Mouse (Mus musculus): ENCODE results near the gene Best2. TPM values are rescaled to one million over a fixed set of nuclear protein-coding genes. Genes with fewer than 3 reads are reported as not detected.

Best2 gene
- polyA plus RNA-seq, 1 experiment from 2014 or later, result not detected

DNA sequence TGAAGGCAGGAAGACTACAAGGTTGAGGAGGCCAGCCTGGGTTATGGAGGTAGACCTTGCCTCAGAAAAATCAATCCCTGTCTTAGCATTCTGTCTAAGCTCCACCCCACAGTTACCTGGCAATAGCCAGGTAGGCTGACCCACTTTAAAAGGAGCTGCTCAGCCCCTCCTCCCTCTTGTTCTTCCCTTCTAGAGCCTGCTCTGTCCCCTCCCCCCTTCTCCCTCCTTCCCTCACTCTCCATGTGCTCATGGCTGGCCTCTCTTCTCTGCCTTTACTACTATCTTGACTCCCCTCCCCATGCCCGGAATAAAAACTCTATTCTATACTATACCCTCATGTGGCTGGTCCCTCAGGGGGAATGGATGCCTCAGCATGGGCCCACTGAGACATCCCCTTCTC is 19.5 kb upstream of the Best2 start:
- no peaks in the 10 kb centered on the region for H3K9me3 ChIP-seq
- no peak for DNase-seq (ENCODE audit: low spot score)
- 62% methylated on average over 1 of the region's 1 CpGs for WGBS
- H3K27ac ChIP-seq (replicated peaks), result no peak overlapping the region
- no peaks in the 10 kb centered on the region for H3K27me3 ChIP-seq (replicated peaks; ENCODE audit: low read depth, poor library complexity, severe bottlenecking)
- peaks cover 37% of the 10 kb centered on the region for H3K4me1 ChIP-seq
- H3K36me3 ChIP-seq (replicated peaks), result peaks cover 55% of the 10 kb centered on the region
- H3K4me3 ChIP-seq, result peak overlapping the region; percentile 23; the same call in 1 of the 2 replicates

DNA sequence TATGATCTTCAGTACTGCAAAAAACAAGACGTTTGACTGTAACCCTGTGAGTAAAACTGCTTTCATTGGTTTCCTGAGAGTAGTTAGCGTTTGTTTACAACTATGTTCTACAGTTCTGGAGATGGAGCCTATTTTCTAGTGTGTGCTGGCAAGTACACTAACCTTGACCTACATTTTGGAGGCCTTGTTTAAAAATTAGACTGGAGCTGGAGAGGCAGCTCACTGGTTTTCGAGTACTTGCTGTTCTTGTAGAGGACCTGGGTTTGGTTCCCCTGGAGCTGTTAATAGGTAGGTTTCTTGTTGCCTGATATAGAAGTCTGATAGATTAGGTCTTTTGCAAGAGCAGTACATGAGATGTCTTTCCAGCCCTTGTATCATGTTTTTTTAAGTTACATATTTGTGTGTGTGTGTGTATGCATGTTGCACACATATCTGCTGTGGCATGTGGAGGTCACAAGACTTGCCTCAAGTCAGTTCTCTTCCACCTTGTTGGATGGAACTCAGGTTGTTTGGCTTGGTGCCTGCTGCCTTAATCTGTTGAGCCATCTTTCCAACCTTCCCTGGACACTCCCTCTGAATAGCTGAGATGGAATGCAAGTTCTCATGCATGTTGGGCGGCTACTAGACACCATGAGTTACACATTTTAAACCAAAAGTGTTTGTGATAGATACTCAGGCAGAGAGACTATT is 18.4 kb upstream of the Best2 start:
- H3K27ac ChIP-seq (replicated peaks), result no peak overlapping the region
- 86% methylated on average over 4 of the region's 4 CpGs for WGBS
- peaks cover 37% of the 10 kb centered on the region for H3K4me1 ChIP-seq
- H3K27me3 ChIP-seq (replicated peaks; ENCODE audit: low read depth, poor library complexity, severe bottlenecking), result no peaks in the 10 kb centered on the region
- DNase-seq (ENCODE audit: low spot score), result no peak
- H3K36me3 ChIP-seq (replicated peaks), result peaks cover 58% of the 10 kb centered on the region
- no peaks in the 10 kb centered on the region for H3K9me3 ChIP-seq
- H3K4me3 ChIP-seq, result no peak overlapping the region

DNA sequence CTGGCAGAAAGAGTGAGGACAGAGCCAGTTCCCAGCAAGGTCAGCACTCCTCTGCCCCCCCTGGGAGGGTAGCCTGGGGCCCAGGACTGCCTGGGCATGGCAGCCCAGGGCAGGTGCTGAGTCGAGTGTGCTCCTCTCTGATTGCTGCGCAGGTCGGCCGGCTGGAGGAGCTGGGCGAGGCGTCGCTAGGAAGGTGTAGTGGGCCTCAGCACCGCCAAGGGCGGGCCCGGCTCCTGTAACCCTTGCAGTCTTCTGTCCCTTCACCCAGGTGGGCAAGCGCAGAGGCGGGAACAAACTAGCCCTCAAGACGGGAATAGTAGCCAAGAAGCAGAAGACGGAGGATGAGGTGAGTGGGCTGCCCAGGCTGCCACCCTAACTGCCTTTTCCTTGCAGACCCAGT is 14.9 kb upstream of the Best2 start:
- 89% methylated on average over 14 of the region's 14 CpGs for WGBS
- peak overlapping the region; percentile 99 for H3K4me3 ChIP-seq
- H3K4me1 ChIP-seq, result peaks cover 41% of the 10 kb centered on the region
- H3K9me3 ChIP-seq, result no peaks in the 10 kb centered on the region
- no peak for DNase-seq (ENCODE audit: low spot score)
- H3K27ac ChIP-seq (replicated peaks), result no peak overlapping the region
- no peaks in the 10 kb centered on the region for H3K27me3 ChIP-seq (replicated peaks; ENCODE audit: low read depth, poor library complexity, severe bottlenecking)
- peaks cover 57% of the 10 kb centered on the region for H3K36me3 ChIP-seq (replicated peaks)

DNA sequence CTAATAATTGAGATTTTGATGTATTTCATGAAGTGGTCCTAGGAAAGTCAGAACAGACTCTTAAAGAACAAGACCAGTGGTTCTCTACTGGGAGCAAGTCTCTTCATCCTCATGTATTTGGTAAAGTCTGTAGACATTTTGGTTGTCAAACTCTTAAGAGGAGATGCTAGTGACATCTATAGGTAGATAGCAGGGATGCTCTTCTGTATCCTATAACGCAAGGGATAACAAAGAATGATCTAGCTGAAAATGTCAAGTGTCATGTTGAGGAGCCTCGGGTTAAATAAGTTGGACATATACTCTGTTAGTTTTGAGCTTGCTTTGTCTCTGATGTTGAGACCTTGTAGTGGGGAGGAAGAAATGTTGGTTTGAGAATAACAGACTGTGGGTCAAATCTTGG is 13.6 kb upstream of the Best2 start:
- no peak for DNase-seq (ENCODE audit: low spot score)
- H3K4me3 ChIP-seq, result peak overlapping the region; percentile 99
- no peak overlapping the region for H3K27ac ChIP-seq (replicated peaks)
- WGBS, result 33% methylated on average over 2 of the region's 2 CpGs
- H3K9me3 ChIP-seq, result no peaks in the 10 kb centered on the region
- H3K27me3 ChIP-seq (replicated peaks; ENCODE audit: low read depth, poor library complexity, severe bottlenecking), result no peaks in the 10 kb centered on the region
- H3K36me3 ChIP-seq (replicated peaks), result peaks cover 56% of the 10 kb centered on the region
- peaks cover 42% of the 10 kb centered on the region for H3K4me1 ChIP-seq

DNA sequence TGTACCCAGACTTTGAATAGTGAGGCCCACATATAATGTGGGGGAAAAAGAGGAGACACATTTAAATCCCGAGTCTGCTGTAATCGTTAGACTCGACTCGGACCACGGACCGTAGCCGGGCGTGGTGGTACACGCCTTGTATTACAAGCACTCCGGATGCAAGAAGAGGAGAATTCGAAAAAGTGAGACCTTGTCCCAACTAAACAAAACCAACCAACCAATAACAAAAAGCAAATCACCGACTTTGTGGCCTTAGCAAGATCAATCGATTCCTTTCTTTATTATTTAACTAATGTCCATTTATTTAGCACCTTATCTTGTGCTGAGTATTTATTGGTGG is 13.2 kb upstream of the Best2 start:
- peaks cover 42% of the 10 kb centered on the region for H3K4me1 ChIP-seq
- peak overlapping the region; percentile 98 for H3K27ac ChIP-seq (replicated peaks)
- WGBS, result 1% methylated on average over 13 of the region's 13 CpGs
- no peak for DNase-seq (ENCODE audit: low spot score)
- H3K9me3 ChIP-seq, result no peaks in the 10 kb centered on the region
- H3K27me3 ChIP-seq (replicated peaks; ENCODE audit: low read depth, poor library complexity, severe bottlenecking), result no peaks in the 10 kb centered on the region
- H3K36me3 ChIP-seq (replicated peaks), result peaks cover 56% of the 10 kb centered on the region
- H3K4me3 ChIP-seq, result peak overlapping the region; percentile 99

DNA sequence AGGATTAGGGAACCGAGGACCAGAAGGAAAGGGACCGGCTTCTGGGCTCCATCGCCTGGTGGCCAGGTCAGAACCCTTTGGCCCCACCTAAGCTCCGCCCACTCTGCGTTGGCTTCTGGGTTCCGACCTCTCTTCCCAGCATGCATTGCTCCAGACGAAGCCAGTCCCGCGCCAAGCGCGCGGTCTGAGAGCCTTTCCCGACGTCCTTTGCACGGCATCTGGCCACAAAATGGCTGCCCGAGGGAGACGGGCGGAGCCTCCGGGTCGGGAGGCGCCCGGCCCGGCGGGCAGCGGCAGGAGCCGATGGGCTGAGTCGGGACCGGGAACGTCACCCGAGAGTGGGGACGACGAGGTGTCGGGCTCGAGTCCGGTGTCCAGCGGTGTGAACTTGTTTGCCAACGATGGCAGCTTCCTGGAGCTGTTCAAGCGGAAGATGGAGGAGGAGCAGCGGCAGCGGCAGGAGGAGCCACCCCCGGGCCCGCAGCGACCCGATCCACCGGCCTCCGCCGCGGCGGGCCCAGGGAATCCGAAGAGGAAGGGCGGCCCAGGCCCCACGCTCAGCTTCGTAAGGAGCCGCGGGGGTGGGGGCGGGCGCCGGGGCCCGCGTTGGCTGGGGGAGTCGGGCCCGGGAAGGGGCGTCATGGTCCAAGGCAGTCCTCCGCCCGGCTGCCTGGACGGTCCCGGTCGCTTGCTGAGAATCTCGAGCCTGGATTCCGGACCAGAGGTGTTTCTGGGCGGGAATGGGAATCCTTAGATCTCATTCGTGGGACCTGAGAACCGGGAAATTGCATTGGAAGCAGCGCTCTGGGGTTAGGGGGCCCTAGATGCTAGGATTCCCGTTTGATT is 12.6 kb upstream of the Best2 start, which contains the start of gene Trir:
Gene Trir (plus strand): TSS at position 154 of the 846 bp plus-strand sequence.
- H3K4me1 ChIP-seq, result peaks cover 42% of the 10 kb centered on the region
- DNase-seq (ENCODE audit: low spot score), result peak; percentile 96
- no peaks in the 10 kb centered on the region for H3K9me3 ChIP-seq
- no peaks in the 10 kb centered on the region for H3K27me3 ChIP-seq (replicated peaks; ENCODE audit: low read depth, poor library complexity, severe bottlenecking)
- WGBS, result under 1% methylated on average over 75 of the region's 75 CpGs
- H3K36me3 ChIP-seq (replicated peaks), result peaks cover 56% of the 10 kb centered on the region
- peak within 1 kb of the TSS; percentile 98 for H3K27ac ChIP-seq (replicated peaks)
- peak within 1 kb of the TSS; percentile 99 for H3K4me3 ChIP-seq

DNA sequence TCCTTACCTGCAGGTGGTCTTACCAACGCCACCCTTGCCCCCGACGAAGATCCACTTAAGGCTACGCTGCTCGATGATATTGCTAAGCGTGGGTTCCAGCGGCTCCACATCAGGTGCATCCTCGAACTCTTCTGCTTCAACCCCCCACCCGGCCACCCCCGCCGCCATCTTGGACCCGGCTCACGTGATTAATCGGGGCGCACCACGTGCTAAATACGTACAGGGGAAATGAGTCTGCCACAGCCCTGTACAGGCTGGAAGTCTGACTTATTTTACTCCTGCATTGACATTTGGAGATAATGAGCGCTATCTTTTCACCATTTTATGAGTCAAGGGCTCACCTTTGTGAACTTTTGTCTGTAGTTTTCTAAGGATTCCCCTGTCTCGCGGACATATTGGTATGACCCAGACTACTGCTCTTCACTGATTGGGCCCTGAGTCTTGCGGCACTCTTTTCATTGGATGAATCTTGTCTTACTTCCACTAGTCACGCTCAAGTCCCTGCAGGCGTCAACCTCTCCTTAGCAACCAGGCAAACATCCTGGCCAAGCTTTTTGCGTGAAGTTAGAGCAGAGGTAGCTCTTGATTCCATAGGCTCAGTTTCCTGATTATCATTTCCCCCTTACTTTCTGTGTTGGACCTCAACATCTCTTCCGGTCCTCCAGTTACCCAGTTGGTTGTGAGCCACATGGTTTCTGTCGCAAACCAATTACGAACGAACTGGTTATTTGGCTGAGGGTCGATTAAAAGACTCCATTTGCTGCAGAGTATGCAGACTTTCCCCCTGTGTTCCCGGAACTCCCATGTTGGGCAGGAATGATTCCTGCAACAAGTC is 11.0 kb upstream of the Best2 start, which contains the start of gene Asna1:
Gene Asna1 (minus strand): TSS at position 184 of the 835 bp plus-strand sequence.
- 7% methylated on average over 30 of the region's 30 CpGs for WGBS
- H3K9me3 ChIP-seq, result no peaks in the 10 kb centered on the region
- H3K4me3 ChIP-seq, result peak within 1 kb of the TSS; percentile 99
- DNase-seq (ENCODE audit: low spot score), result peak; percentile 87
- H3K4me1 ChIP-seq, result peaks cover 42% of the 10 kb centered on the region
- no peaks in the 10 kb centered on the region for H3K27me3 ChIP-seq (replicated peaks; ENCODE audit: low read depth, poor library complexity, severe bottlenecking)
- H3K27ac ChIP-seq (replicated peaks), result peak within 1 kb of the TSS; percentile 98
- H3K36me3 ChIP-seq (replicated peaks), result peaks cover 56% of the 10 kb centered on the region

DNA sequence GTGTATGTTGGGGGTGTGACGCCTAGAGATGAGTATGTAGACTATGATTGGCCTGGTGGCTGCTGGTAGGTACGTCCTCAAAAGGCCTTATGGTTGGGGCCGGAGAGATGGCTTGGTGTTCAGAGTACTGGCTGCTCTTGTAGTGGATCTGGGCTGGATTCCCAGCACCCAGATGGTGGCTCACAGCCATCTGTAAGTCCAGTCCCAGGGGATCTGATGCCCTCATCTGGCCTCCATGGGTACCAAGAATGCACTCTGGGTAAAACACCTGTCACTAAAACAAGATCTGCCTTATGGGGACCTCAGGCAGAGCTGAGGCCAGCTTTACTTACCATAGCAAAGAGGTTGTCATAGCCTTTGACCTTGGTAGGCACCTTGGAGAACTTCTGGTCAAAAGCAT is 9.5 kb upstream of the Best2 start:
- Histone ChIP-seq H3K9me3 (no peaks in the 10 kb centered on the region), H3K4me1 (peaks cover 35% of the 10 kb centered on the region), H3K36me3 (replicated peaks) (peaks cover 56% of the 10 kb centered on the region), H3K4me3 (peak overlapping the region; percentile 99), H3K27ac (replicated peaks) (no peak overlapping the region), H3K27me3 (replicated peaks; ENCODE audit: low read depth, poor library complexity, severe bottlenecking) (no peaks in the 10 kb centered on the region)
- DNase-seq (ENCODE audit: low spot score), result no peak
- 94% methylated on average over 3 of the region's 3 CpGs for WGBS

DNA sequence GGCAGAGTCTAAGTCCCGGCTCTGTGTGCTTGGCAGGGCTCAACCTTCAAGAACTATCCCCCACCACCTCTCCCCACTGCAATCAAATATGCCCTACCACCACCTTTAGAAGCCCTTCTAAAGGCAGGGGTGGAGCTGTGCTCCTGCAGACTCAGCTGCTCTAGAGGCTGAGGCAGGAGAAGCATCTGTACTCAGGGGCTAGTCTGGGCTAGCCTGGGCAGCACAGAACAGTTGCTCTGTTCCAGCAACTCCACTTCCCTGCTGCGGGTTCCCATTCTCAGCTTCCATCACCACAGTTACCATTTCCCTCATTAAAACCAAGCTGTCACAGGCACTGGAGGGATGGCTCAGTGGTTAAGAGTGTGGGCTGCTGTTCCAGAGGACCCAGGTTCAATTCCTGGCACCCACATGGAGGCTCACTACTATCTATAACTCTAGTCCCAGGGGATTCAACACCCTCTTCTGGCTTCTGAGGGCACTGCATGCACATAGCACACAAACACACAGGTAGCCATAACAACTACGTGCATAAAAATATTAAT is 7.3 kb upstream of the Best2 start:
- no peaks in the 10 kb centered on the region for H3K27me3 ChIP-seq (replicated peaks; ENCODE audit: low read depth, poor library complexity, severe bottlenecking)
- no peak overlapping the region for H3K27ac ChIP-seq (replicated peaks)
- H3K36me3 ChIP-seq (replicated peaks), result peaks cover 74% of the 10 kb centered on the region
- peaks cover 22% of the 10 kb centered on the region for H3K4me1 ChIP-seq
- H3K9me3 ChIP-seq, result no peaks in the 10 kb centered on the region
- no peak overlapping the region for H3K4me3 ChIP-seq
- WGBS, result 96% methylated on average over 3 of the region's 3 CpGs
- DNase-seq (ENCODE audit: low spot score), result no peak

DNA sequence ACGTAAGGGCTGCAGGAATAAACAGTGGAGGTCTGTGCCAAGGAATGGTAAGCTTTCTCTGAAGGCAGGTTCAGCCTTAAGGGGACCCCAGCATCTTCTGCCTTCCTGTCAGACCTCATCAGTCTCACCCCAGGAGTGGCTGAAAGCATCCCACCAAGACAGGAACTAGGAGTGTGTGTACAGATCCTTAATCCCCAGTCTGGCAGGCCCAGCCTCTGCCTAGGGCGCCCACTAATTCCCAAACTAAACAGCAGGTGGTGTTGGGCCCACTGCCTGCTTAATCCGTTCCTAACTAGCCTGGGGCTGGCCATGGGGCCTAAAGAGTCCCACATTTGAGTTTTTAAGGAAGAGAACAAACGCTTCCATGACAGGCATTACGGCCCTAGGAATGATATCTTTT is 2.9 kb upstream of the Best2 start:
- Histone ChIP-seq H3K27ac (replicated peaks) (no peak overlapping the region), H3K4me1 (peaks cover 6% of the 10 kb centered on the region), H3K4me3 (no peak overlapping the region), H3K36me3 (replicated peaks) (peaks cover 55% of the 10 kb centered on the region), H3K27me3 (replicated peaks; ENCODE audit: low read depth, poor library complexity, severe bottlenecking) (peaks cover 29% of the 10 kb centered on the region), H3K9me3 (no peaks in the 10 kb centered on the region)
- no peak for DNase-seq (ENCODE audit: low spot score)
- WGBS, result 31% methylated on average over 5 of the region's 5 CpGs

DNA sequence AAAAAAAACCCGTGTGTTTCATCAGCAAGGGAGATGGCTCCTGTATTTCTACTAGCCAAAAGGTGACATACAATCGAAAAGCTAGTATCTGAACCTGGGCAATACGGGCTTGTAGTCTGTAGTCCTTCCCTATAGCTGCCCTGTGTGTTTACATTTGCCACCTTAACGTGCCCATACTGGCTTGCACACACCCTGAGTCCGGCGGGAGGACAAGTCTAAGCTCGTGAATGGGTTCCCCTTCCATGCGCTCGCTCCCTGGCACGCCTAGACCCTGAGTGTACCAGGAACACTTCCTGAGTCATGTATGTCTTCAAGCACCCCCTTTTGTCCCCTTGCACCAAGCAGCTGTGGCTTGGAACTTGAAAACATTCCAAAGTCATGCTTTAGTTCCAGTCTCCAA is 2.4 kb upstream of the Best2 start:
- Histone ChIP-seq H3K36me3 (replicated peaks) (peaks cover 51% of the 10 kb centered on the region), H3K4me3 (no peak overlapping the region), H3K27me3 (replicated peaks; ENCODE audit: low read depth, poor library complexity, severe bottlenecking) (peaks cover 34% of the 10 kb centered on the region), H3K27ac (replicated peaks) (no peak overlapping the region), H3K9me3 (no peaks in the 10 kb centered on the region), H3K4me1 (peaks cover 6% of the 10 kb centered on the region)
- WGBS, result 68% methylated on average over 10 of the region's 10 CpGs
- DNase-seq (ENCODE audit: low spot score), result no peak

DNA sequence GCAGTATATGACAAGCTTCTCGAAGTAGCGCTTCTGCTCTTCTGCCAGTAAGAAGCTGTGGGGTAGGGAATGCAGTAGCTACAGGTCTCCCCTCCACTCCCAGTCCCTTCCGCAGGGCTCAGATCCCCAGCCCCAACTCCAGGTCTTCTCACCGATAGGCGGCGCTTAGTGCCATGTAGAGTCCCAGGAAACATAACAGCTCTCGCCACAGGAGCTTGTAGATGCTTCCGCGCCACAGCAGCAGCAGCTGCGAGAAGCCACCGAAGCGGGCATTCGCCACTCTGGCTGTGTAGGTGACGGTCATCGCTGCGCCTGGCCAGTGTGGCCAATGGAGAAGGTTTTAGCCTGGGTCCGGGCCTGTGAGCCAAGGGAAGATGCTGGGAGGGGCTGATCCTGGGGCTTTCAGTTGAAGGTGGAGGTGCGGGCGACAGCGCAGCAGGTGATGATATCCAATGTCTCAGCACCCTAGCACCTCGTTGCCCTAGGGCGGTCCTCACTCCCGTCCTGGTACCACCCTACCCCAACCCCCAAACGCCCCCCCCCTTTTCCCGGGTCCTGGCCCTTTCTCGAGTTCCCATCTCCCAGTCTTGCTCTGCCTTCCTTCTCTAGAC is 996 bp downstream of the Best2 start:
- 4% methylated on average over 26 of the region's 26 CpGs for WGBS
- Histone ChIP-seq H3K27me3 (replicated peaks; ENCODE audit: low read depth, poor library complexity, severe bottlenecking) (peaks cover 62% of the 10 kb centered on the region), H3K4me1 (peaks cover 6% of the 10 kb centered on the region), H3K4me3 (peak overlapping the region; percentile 53), H3K36me3 (replicated peaks) (peaks cover 17% of the 10 kb centered on the region), H3K9me3 (no peaks in the 10 kb centered on the region), H3K27ac (replicated peaks) (no peak overlapping the region)
- DNase-seq (ENCODE audit: low spot score), result peak; percentile 80
